Mouse (Mus musculus) mature B cell (primary cell): Measurements from ENCODE around the gene Plekhd1.

Source experiments
- in situ Hi-C: fragments of 300-500 bp; cut with MboI; formaldehyde crosslinking; loops from 2 replicates; pipeline ENCODE4 v1.14.3; 2019

The Plekhd1 gene

GRCm38 (mm10) chr12:80757751-80758558 is 65.6 kb downstream of the Plekhd1 start:
- in situ Hi-C loops = no loop called here

GRCm38 (mm10) chr12:80758559-80759386 is 66.4 kb downstream of the Plekhd1 start:
- in situ Hi-C loops = no loop called here

GRCm38 (mm10) chr12:80759387-80759712 is 67.0 kb downstream of the Plekhd1 start:
- in situ Hi-C loops = no loop called here

GRCm38 (mm10) chr12:80759713-80760395 is 67.5 kb downstream of the Plekhd1 start:
- in situ Hi-C loops = no loop called here

DNA sequence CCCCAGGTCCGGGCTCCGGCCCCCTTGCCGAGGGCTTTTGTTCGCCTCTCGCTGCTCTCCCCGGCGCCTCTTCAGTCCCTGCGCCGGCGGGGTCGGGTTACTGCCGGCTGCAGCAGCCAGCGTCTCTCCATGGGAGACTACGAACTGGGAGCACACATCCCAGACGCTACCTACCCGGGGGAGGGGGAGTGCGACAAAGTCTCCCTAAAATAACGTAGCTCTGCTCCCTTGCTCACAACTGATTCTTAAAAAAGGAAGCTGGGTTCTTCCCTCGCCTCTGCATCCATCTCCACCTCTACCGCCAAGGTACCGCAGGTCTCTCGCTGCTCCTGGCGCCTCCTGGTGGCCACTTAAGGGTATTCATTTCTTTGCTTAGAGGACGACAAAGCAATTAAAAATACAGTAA is 68.0 kb downstream of the Plekhd1 start, which contains the start of gene Ccdc177:
TSS of gene Ccdc177 (minus strand) at position 292 of the 406 bp plus-strand sequence.
- in situ Hi-C loops = no loop called here

DNA sequence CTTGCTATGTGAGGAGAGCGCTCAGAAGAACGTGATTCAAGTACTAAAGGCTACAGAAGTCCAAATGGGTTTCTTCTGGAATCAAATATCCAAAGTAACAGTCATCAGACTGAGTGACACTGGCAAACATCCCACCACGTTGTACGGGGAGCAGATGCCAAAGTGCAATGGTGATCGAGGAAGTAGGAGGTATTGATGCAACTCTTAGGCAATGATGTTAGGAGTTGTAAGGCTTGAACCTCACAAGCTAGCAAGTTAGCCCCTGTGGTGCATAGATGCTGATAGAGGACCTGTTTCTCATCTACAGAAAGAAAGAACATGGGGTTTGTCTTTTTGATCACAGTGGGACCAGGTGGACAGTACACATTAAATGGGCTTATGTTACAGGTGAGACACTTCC is 70.6 kb downstream of the Plekhd1 start:
- in situ Hi-C loops = no loop called here

DNA sequence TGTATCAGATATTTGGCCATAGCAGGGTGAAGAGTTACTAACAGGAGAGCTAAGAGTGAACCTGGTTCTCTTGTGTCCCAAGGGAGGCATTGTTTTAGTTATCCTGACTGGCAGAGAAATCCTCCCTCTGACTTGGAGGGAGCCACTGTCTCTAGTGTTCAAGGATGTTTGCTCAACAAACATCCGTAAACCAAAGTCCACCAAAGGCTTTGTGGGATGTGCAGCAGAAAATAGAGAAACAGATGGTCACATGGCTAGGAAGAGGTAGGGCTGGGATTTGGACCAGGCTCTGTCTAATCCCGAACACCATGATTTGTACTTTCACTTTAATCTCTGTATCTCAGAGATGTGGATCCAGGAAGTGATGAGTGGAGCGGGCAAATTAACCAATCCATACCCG is 71.7 kb downstream of the Plekhd1 start:
- in situ Hi-C loops = no loop called here

DNA sequence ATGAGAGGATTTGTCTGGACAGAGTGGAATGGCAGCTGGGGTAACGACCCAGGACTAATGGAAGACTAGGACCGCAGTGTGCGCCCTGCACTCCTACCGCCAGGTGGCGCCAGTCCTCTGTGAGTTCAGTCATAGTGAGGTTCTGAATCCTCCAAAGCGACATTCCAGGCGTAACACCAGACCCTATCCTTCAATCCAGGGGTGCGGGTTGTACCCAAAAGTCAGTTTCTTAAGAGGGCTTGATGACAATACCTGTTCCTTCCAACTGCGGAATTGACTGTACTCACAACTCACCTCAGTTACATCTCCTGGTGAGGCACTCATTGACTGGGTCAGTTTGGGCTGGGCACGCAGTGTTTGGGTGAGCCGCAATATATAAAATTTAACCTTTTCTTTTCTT is 77.3 kb downstream of the Plekhd1 start:
- in situ Hi-C loops = loop anchor here (5.0 kb wide), 1 partner anchor 123 kb away; no protein-coding TSS in a partner anchor
